Comparison of ENCODE assay signal across 8 mouse cellular contexts in genomic region chr6:54705387-54705909, GRCm38 (mm10). TPM values are rescaled to one million over a fixed set of nuclear protein-coding genes. Genes with fewer than 3 reads are reported as not detected.
A peak's percentile ranks its signal among the peaks of the same experiment; 100 is the strongest.
DNase-seq lines count a peak whose midpoint lies in the region; ATAC-seq and TF ChIP-seq lines count a peak whose summit lies in the region.

No protein-coding gene starts in this region.

- no peak for TF ChIP-seq CTCF in C2C12 (IDR thresholded peaks at IDR 0.05; ENCODE audit: control insufficient read depth, insufficient read depth, insufficient read length)
- peak; percentile 69 for TF ChIP-seq CTCF in liver, postnatal 0 days (IDR thresholded peaks at IDR 0.05; ENCODE audit: low read depth)

- H3K4me3 ChIP-seq in C2C12 (ENCODE audit: insufficient read depth, poor library complexity, severe bottlenecking), result no peak overlapping the region
- peak overlapping the region; percentile 34 for H3K4me3 ChIP-seq in heart, embryonic 13.5 days
- peak overlapping the region; percentile 22 for H3K4me3 ChIP-seq in kidney, embryonic 15.5 days (replicated peaks)
- no peak overlapping the region for H3K4me3 ChIP-seq in liver, postnatal 0 days (ENCODE audit: low read depth, low read length)
- H3K4me3 ChIP-seq in neural tube, embryonic 11.5 days (ENCODE audit: low read depth, low read length), result no peak overlapping the region

- H3K36me3 ChIP-seq in C2C12 (ENCODE audit: control insufficient read depth, insufficient read depth), result no peaks in the 10 kb centered on the region
- no peaks in the 10 kb centered on the region for H3K36me3 ChIP-seq in heart, embryonic 13.5 days
- no peaks in the 10 kb centered on the region for H3K36me3 ChIP-seq in kidney, embryonic 15.5 days
- H3K36me3 ChIP-seq in liver, postnatal 0 days (replicated peaks; ENCODE audit: insufficient read depth, low read length), result no peaks in the 10 kb centered on the region
- no peaks in the 10 kb centered on the region for H3K36me3 ChIP-seq in neural tube, embryonic 11.5 days (ENCODE audit: control insufficient read depth, insufficient read depth, low read length)

- H3K79me3 ChIP-seq in C2C12 (ENCODE audit: low read depth), result no peaks in the 10 kb centered on the region

- peak overlapping the region; percentile 28 for H3ac ChIP-seq in C2C12 (ENCODE audit: control insufficient read depth, insufficient read length, low read depth)

- no peaks in the 10 kb centered on the region for H3K79me2 ChIP-seq in C2C12 (ENCODE audit: control insufficient read depth, insufficient read depth)

- H3K27ac ChIP-seq in heart, embryonic 13.5 days (replicated peaks), result no peak overlapping the region
- H3K27ac ChIP-seq in kidney, embryonic 15.5 days, result no peak overlapping the region
- no peak overlapping the region for H3K27ac ChIP-seq in liver, postnatal 0 days (ENCODE audit: low read depth)
- H3K27ac ChIP-seq in neural tube, embryonic 11.5 days (ENCODE audit: low read depth, low read length), result no peak overlapping the region

- ATAC-seq in heart, embryonic 13.5 days (ENCODE audit: extremely low read depth, insufficient number of reproducible peaks, low FRiP score, low TSS enrichment), result no peak
- ATAC-seq in kidney, embryonic 15.5 days (replicated peaks; ENCODE audit: low FRiP score), result peak; percentile 84
- ATAC-seq in liver, postnatal 0 days, result peak; percentile 87
- ATAC-seq in neural tube, embryonic 11.5 days (ENCODE audit: insufficient read depth, low FRiP score, low TSS enrichment), result peak; percentile 55; the same call in 1 of the 2 replicates

- H3K4me2 ChIP-seq in heart, embryonic 13.5 days, result peak overlapping the region; percentile 64
- peak overlapping the region; percentile 54 for H3K4me2 ChIP-seq in kidney, embryonic 15.5 days
- peak overlapping the region; percentile 51 for H3K4me2 ChIP-seq in liver, postnatal 0 days (ENCODE audit: low read depth, low read length)
- H3K4me2 ChIP-seq in neural tube, embryonic 11.5 days (ENCODE audit: low read depth), result no peak overlapping the region

- WGBS in heart, embryonic 13.5 days, result 13% methylated on average over 11 of the region's 11 CpGs
- 15% methylated on average over 11 of the region's 11 CpGs for WGBS in kidney, embryonic 15.5 days
- WGBS in liver, postnatal 0 days (ENCODE audit: insufficient replicate concordance), result 20% methylated on average over 11 of the region's 11 CpGs
- WGBS in neural tube, embryonic 11.5 days, result 38% methylated on average over 11 of the region's 11 CpGs

- H3K9ac ChIP-seq in heart, embryonic 13.5 days, result no peak overlapping the region; the same call in 1 of the 2 replicates
- H3K9ac ChIP-seq in kidney, embryonic 15.5 days, result 0 out of 2 replicates have a peak overlapping the region, but pooled peaks have one; percentile 7
- H3K9ac ChIP-seq in liver, postnatal 0 days (replicated peaks), result no peak overlapping the region
- H3K9ac ChIP-seq in neural tube, embryonic 11.5 days (ENCODE audit: low read length), result no peak overlapping the region

- no peaks in the 10 kb centered on the region for H3K27me3 ChIP-seq in C2C12 (ENCODE audit: control insufficient read depth, insufficient read depth, insufficient read length)
- H3K27me3 ChIP-seq in heart, embryonic 13.5 days (replicated peaks), result peaks cover 46% of the 10 kb centered on the region
- H3K27me3 ChIP-seq in kidney, embryonic 15.5 days, result peaks cover 46% of the 10 kb centered on the region
- H3K27me3 ChIP-seq in liver, postnatal 0 days (ENCODE audit: insufficient read depth, low read length), result peaks cover 19% of the 10 kb centered on the region; the same call in 1 of the 2 replicates
- H3K27me3 ChIP-seq in neural tube, embryonic 11.5 days (ENCODE audit: control insufficient read depth, insufficient read depth, low read length), result no peaks in the 10 kb centered on the region

- DNase-seq in MN1 (ENCODE audit: low spot score), result peak; percentile 41
- peak; percentile 62 for DNase-seq in embryo, embryonic 10 days (ENCODE audit: low spot score)
- DNase-seq in liver, postnatal 0 days, result peak; percentile 46
- DNase-seq in neural tube, embryonic 11.5 days (ENCODE audit: low spot score), result peak; percentile 56
- DNase-seq in thymus, postnatal 4 days, result peak; percentile 65

- no peaks in the 10 kb centered on the region for H3K9me3 ChIP-seq in heart, embryonic 13.5 days
- 0 out of 2 replicates have a peak, but pooled peaks cover 2% of the 10 kb centered on the region for H3K9me3 ChIP-seq in kidney, embryonic 15.5 days (replicated peaks)
- H3K9me3 ChIP-seq in liver, postnatal 0 days (ENCODE audit: low read length), result peaks cover 2% of the 10 kb centered on the region; the same call in 1 of the 2 replicates
- no peaks in the 10 kb centered on the region for H3K9me3 ChIP-seq in neural tube, embryonic 11.5 days (ENCODE audit: control insufficient read depth, low read length)

- peaks cover 20% of the 10 kb centered on the region for H3K4me1 ChIP-seq in heart, embryonic 13.5 days
- peaks cover 20% of the 10 kb centered on the region for H3K4me1 ChIP-seq in kidney, embryonic 15.5 days
- H3K4me1 ChIP-seq in liver, postnatal 0 days (ENCODE audit: insufficient read depth), result peaks cover 5% of the 10 kb centered on the region
- H3K4me1 ChIP-seq in neural tube, embryonic 11.5 days (ENCODE audit: control insufficient read depth, insufficient read depth, low read length), result no peaks in the 10 kb centered on the region

- 0 out of 2 replicates have a peak, but pooled peaks have one; percentile 24 for TF ChIP-seq EP300 in liver, postnatal 0 days (IDR thresholded peaks at IDR 0.05; ENCODE audit: low read depth)

TF ChIP-seq in C2C12, 6 proteins besides CTCF, POLR2A, EP300 and RAD21:
- TF ChIP-seq CEBPB (IDR thresholded peaks at IDR 0.05; ENCODE audit: low read depth), result no peak
- TF ChIP-seq MYOD1 (IDR thresholded peaks at IDR 0.05; ENCODE audit: control insufficient read depth, insufficient read length, low read depth), result peak; percentile 78

RNA-seq across cellular contexts. Expression of gene Mturn, which starts 24.0 kb away (rescaled TPM):
- polyA plus RNA-seq in C2C12 (2012; fragmentation: generic; extraction: Trizol), result 1.3 TPM
- polyA plus RNA-seq in heart, embryonic 13.5 days (2015; fragmentation: Nextera tagmentation; extraction: Ambion mirVana), result 5.0 TPM in 2 replicates
- polyA plus RNA-seq in kidney, embryonic 15.5 days (2015; fragmentation: Nextera tagmentation; extraction: Ambion mirVana), result 6.0 and 6.9 TPM in 2 replicates
- polyA plus RNA-seq in liver, postnatal 0 days (2015; fragmentation: Nextera tagmentation; extraction: Ambion mirVana), result 1.8 and 4.0 TPM in 2 replicates
- polyA plus RNA-seq in neural tube, embryonic 11.5 days (2014; fragmentation: Nextera tagmentation; extraction: Ambion mirVana), result 30.5 and 35.8 TPM in 2 replicates

Comparison
In these comparisons a context has a peak if more than half of its experiments do, and no peak if none do; other contexts are left out.
1. H3K4me3 ChIP-seq: peak in heart, embryonic 13.5 days (single experiment) and kidney, embryonic 15.5 days (single experiment); none in C2C12 (single experiment), liver, postnatal 0 days (single experiment) and neural tube, embryonic 11.5 days (single experiment).
2. Peak in every context shown above with its lines, with median percentiles within 50 percentile points of each other: DNase-seq.